Mouse (Mus musculus) hindbrain, embryonic 14.5 days (tissue): ENCODE results near the gene Elmo1. TPM values are rescaled to one million over a fixed set of nuclear protein-coding genes. Genes with fewer than 3 reads are reported as not detected.

Experiments
- ATAC-seq: fragments of 200-750 bp; cut with Nextera tagmentation; 2 replicates; pipeline ENCODE4 v1.8.0; 2017; ENCODE audit warnings: moderate number of reproducible peaks, mild to moderate bottlenecking, moderate TSS enrichment, moderate library complexity; ENCODE audit not compliant: low FRiP score
- DNase-seq: peaks from one replicate; pipeline ENCODE4 v3.0.0-alpha.2; 2015; ENCODE audit warnings: low spot score
- H3K27ac ChIP-seq: fragments of 300-500 bp; sonication (generic); 2 replicates; pipeline ENCODE4 v1.5.1; 2014; ENCODE audit warnings: mild to moderate bottlenecking, moderate library complexity
- H3K27me3 ChIP-seq: fragments of 300-500 bp; sonication (generic); 2 replicates; pipeline ENCODE4 v1.6.1; 2014; ENCODE audit warnings: mild to moderate bottlenecking, low read length, mixed read lengths; ENCODE audit not compliant: control insufficient read depth, insufficient read depth
- H3K36me3 ChIP-seq: fragments of 300-500 bp; sonication (generic); replicated peaks from 2 replicates; pipeline ENCODE4 v1.6.1; 2014; ENCODE audit not compliant: control insufficient read depth, insufficient read depth
- H3K4me1 ChIP-seq: fragments of 300-500 bp; sonication (generic); replicated peaks from 2 replicates; pipeline ENCODE4 v1.6.1; 2014; ENCODE audit warnings: antibody characterized with exemption, low read length, mixed read lengths; ENCODE audit not compliant: control insufficient read depth, insufficient read depth
- H3K4me2 ChIP-seq: fragments of 300-500 bp; sonication (generic); replicated peaks from 2 replicates; pipeline ENCODE4 v1.6.1; 2014; ENCODE audit warnings: mild to moderate bottlenecking, moderate library complexity
- H3K4me3 ChIP-seq: fragments of 300-500 bp; sonication (generic); replicated peaks from 2 replicates; pipeline ENCODE4 v1.5.1; 2014; ENCODE audit warnings: mild to moderate bottlenecking, low read length
- H3K9ac ChIP-seq: fragments of 300-500 bp; sonication (generic); 2 replicates; pipeline ENCODE4 v1.6.1; 2014
- H3K9me3 ChIP-seq: fragments of 300-500 bp; sonication (generic); 2 replicates; pipeline ENCODE4 v1.6.1; 2016; ENCODE audit warnings: low read length; ENCODE audit not compliant: control insufficient read depth
- WGBS: fragments of 180-500 bp; shearing (Covaris S2); extraction: QIAGEN DNeasy Blood & Tissue Kit; methylation state at CpG from one replicate; pipeline ENCODE4 v1.1.7; 2014; 5-methylcytosine and 5-hydroxymethylcytosine counted together
- polyA plus RNA-seq: library from polyadenylated mRNA; unstranded; fragments of >200 nt; fragmentation: Nextera tagmentation; extraction: Ambion mirVana; gene quantifications from 2 replicates; pipeline ENCODE4 v1.2.1, GENCODE M21; 2014

Elmo1 gene
- polyA plus RNA-seq, 1 experiment from 2014 or later, result 41.9 TPM

GRCm38 (mm10) chr13:20410306-20411101, 320.1 kb downstream of the Elmo1 start:
- ATAC-seq (no peak), DNase-seq (no peak)
- Histone ChIP-seq H3K9me3 (no peaks in the 10 kb centered on the region), H3K27ac (peak overlapping the region; percentile 44; the same call in 1 of the 2 replicates), H3K27me3 (no peaks in the 10 kb centered on the region), H3K4me2 (no peak overlapping the region), H3K36me3 (no peaks in the 10 kb centered on the region), H3K4me3 (no peak overlapping the region), H3K9ac (no peak overlapping the region), H3K4me1 (peaks cover 9% of the 10 kb centered on the region; the same call in 1 of the 2 replicates)
- 68% methylated on average over 9 of the region's 9 CpGs for WGBS

GRCm38 (mm10) chr13:20416691-20417660, 326.6 kb downstream of the Elmo1 start:
- no peak for ATAC-seq

GRCm38 (mm10) chr13:20430998-20431397, 340.6 kb downstream of the Elmo1 start:
- WGBS, result 67% methylated on average over 6 of the region's 6 CpGs
- H3K27me3 ChIP-seq, result no peaks in the 10 kb centered on the region
- H3K4me3 ChIP-seq, result no peak overlapping the region
- 0 out of 2 replicates have a peak, but pooled peaks cover 5% of the 10 kb centered on the region for H3K4me1 ChIP-seq
- no peak for DNase-seq
- H3K36me3 ChIP-seq, result no peaks in the 10 kb centered on the region
- 0 out of 2 replicates have a peak overlapping the region, but pooled peaks have one; percentile 38 for H3K27ac ChIP-seq
- no peak overlapping the region for H3K9ac ChIP-seq
- no peaks in the 10 kb centered on the region for H3K9me3 ChIP-seq
- ATAC-seq, result no peak
- no peak overlapping the region for H3K4me2 ChIP-seq

More at GRCm38 (mm10) chr13:20416691-20417660, 326.6 kb downstream of the Elmo1 start:
- 81% methylated on average over 5 of the region's 5 CpGs for WGBS
- H3K4me3 ChIP-seq, result no peak overlapping the region
- H3K36me3 ChIP-seq, result no peaks in the 10 kb centered on the region
- no peak overlapping the region for H3K27ac ChIP-seq
- no peaks in the 10 kb centered on the region for H3K27me3 ChIP-seq
- H3K4me2 ChIP-seq, result no peak overlapping the region
- no peak for DNase-seq
- H3K9ac ChIP-seq, result no peak overlapping the region
- no peaks in the 10 kb centered on the region for H3K9me3 ChIP-seq
- no peaks in the 10 kb centered on the region for H3K4me1 ChIP-seq

- DNase-seq, result no peak
- H3K4me3 ChIP-seq, result no peak overlapping the region
- 86% methylated on average over 4 of the region's 4 CpGs for WGBS
Measured at GRCm38 (mm10) chr13:20433221-20433858, 342.9 kb downstream of the Elmo1 start.

GRCm38 (mm10) chr13:20434071-20434470, 343.7 kb downstream of the Elmo1 start:
- 65% methylated on average over 4 of the region's 4 CpGs for WGBS
- Histone ChIP-seq H3K4me1 (0 out of 2 replicates have a peak, but pooled peaks cover 5% of the 10 kb centered on the region), H3K27ac (no peak overlapping the region), H3K4me2 (no peak overlapping the region), H3K9ac (no peak overlapping the region), H3K36me3 (no peaks in the 10 kb centered on the region), H3K4me3 (no peak overlapping the region), H3K27me3 (no peaks in the 10 kb centered on the region), H3K9me3 (no peaks in the 10 kb centered on the region)
- no peak for DNase-seq
- no peak for ATAC-seq

More at GRCm38 (mm10) chr13:20433221-20433858, 342.9 kb downstream of the Elmo1 start:
- Histone ChIP-seq H3K27ac (no peak overlapping the region), H3K9ac (no peak overlapping the region), H3K9me3 (no peaks in the 10 kb centered on the region), H3K4me2 (no peak overlapping the region), H3K27me3 (no peaks in the 10 kb centered on the region), H3K4me1 (0 out of 2 replicates have a peak, but pooled peaks cover 5% of the 10 kb centered on the region), H3K36me3 (no peaks in the 10 kb centered on the region)
- no peak for ATAC-seq

GRCm38 (mm10) chr13:20439488-20439887, 349.1 kb downstream of the Elmo1 start:
- Histone ChIP-seq H3K9ac (no peak overlapping the region), H3K4me1 (no peaks in the 10 kb centered on the region), H3K27ac (no peak overlapping the region), H3K4me2 (no peak overlapping the region), H3K9me3 (no peaks in the 10 kb centered on the region), H3K36me3 (no peaks in the 10 kb centered on the region), H3K27me3 (no peaks in the 10 kb centered on the region), H3K4me3 (no peak overlapping the region)
- 91% methylated on average over 1 of the region's 1 CpGs for WGBS
- no peak for ATAC-seq
- DNase-seq, result no peak

- Histone ChIP-seq H3K9me3 (no peaks in the 10 kb centered on the region), H3K27ac (no peak overlapping the region), H3K9ac (no peak overlapping the region), H3K36me3 (no peaks in the 10 kb centered on the region), H3K27me3 (no peaks in the 10 kb centered on the region), H3K4me3 (no peak overlapping the region), H3K4me1 (peaks cover 11% of the 10 kb centered on the region), H3K4me2 (no peak overlapping the region)
- ATAC-seq (no peak), DNase-seq (no peak)
- WGBS, result 40% methylated on average over 7 of the region's 7 CpGs
Measured at GRCm38 (mm10) chr13:20450831-20451353, 360.5 kb downstream of the Elmo1 start.

GRCm38 (mm10) chr13:20454357-20454756, 364.0 kb downstream of the Elmo1 start:
- Histone ChIP-seq H3K27me3 (no peaks in the 10 kb centered on the region), H3K9me3 (no peaks in the 10 kb centered on the region), H3K4me2 (no peak overlapping the region), H3K27ac (peak overlapping the region; percentile 47; the same call in 1 of the 2 replicates), H3K4me1 (peaks cover 11% of the 10 kb centered on the region), H3K36me3 (no peaks in the 10 kb centered on the region), H3K4me3 (no peak overlapping the region), H3K9ac (no peak overlapping the region)
- 19% methylated on average over 1 of the region's 1 CpGs for WGBS
- peak; percentile 87 for ATAC-seq
- peak; percentile 64 for DNase-seq
